Mouse (Mus musculus) hindbrain, embryonic 11.5 days (tissue): Measurements from ENCODE around the gene Tcam1. TPM values are rescaled to one million over a fixed set of nuclear protein-coding genes. Genes with fewer than 3 reads are reported as not detected.

Experiments used
- ATAC-seq: fragments of 200-750 bp; cut with Nextera tagmentation; 2 replicates; pipeline ENCODE4 v1.8.0; 2017; ENCODE audit warnings: mild to moderate bottlenecking, moderate TSS enrichment, moderate library complexity; ENCODE audit not compliant: low FRiP score
- DNase-seq: peaks from one replicate; pipeline ENCODE4 v3.0.0-alpha.2; 2015; ENCODE audit warnings: low spot score
- H3K27ac ChIP-seq: fragments of 300-500 bp; sonication (generic); 2 replicates; pipeline ENCODE4 v1.5.1; 2014; ENCODE audit warnings: mild to moderate bottlenecking, low read depth, low read length
- H3K27me3 ChIP-seq: fragments of 300-500 bp; sonication (generic); 2 replicates; pipeline ENCODE4 v1.6.1; 2014; ENCODE audit warnings: mild to moderate bottlenecking, low read length, moderate library complexity, mixed read lengths; ENCODE audit not compliant: control insufficient read depth, insufficient read depth
- H3K36me3 ChIP-seq: fragments of 300-500 bp; sonication (generic); 2 replicates; pipeline ENCODE4 v1.6.1; 2014; ENCODE audit warnings: mild to moderate bottlenecking, low read length, moderate library complexity, mixed read lengths; ENCODE audit not compliant: control insufficient read depth, insufficient read depth
- H3K4me1 ChIP-seq: fragments of 300-500 bp; sonication (generic); replicated peaks from 2 replicates; pipeline ENCODE4 v1.6.1; 2014; ENCODE audit warnings: low read length, mixed read lengths; ENCODE audit not compliant: control insufficient read depth, insufficient read depth
- H3K4me2 ChIP-seq: fragments of 300-500 bp; sonication (generic); replicated peaks from 2 replicates; pipeline ENCODE4 v1.6.1; 2014; ENCODE audit warnings: mild to moderate bottlenecking, low read depth, low read length
- H3K4me3 ChIP-seq: fragments of 300-500 bp; sonication (generic); 2 replicates; pipeline ENCODE4 v1.5.1; 2014; ENCODE audit warnings: low read depth, low read length
- H3K9ac ChIP-seq: fragments of 300-500 bp; sonication (generic); 2 replicates; pipeline ENCODE4 v1.6.1; 2014; ENCODE audit warnings: low read depth, low read length
- H3K9me3 ChIP-seq: fragments of 300-500 bp; sonication (generic); 2 replicates; pipeline ENCODE4 v1.6.1; 2016; ENCODE audit warnings: low read length; ENCODE audit not compliant: control insufficient read depth
- WGBS: fragments of 180-500 bp; shearing (Covaris S2); extraction: QIAGEN DNeasy Blood & Tissue Kit; methylation state at CpG from one replicate; pipeline ENCODE4 v1.1.7; 2014; 5-methylcytosine and 5-hydroxymethylcytosine counted together
- polyA plus RNA-seq: library from polyadenylated mRNA; unstranded; fragments of >200 nt; fragmentation: Nextera tagmentation; extraction: Ambion mirVana; gene quantifications from 2 replicates; pipeline ENCODE4 v1.2.1, GENCODE M21; 2014

Tcam1 gene
- polyA plus RNA-seq, 1 experiment from 2014 or later: 0.08 TPM

- Histone ChIP-seq H3K9ac (no peak overlapping the region), H3K9me3 (no peaks in the 10 kb centered on the region), H3K27me3 (no peaks in the 10 kb centered on the region), H3K4me2 (no peak overlapping the region), H3K27ac (no peak overlapping the region), H3K4me3 (no peak overlapping the region), H3K36me3 (no peaks in the 10 kb centered on the region), H3K4me1 (no peaks in the 10 kb centered on the region)
- peak; percentile 85 for DNase-seq
- no peak for ATAC-seq
- WGBS: 23% methylated on average over 2 of the region's 2 CpGs
Measured at GRCm38 (mm10) chr11:106302634-106303033, 26.2 kb downstream of the Tcam1 start.

- Histone ChIP-seq H3K9me3 (no peaks in the 10 kb centered on the region), H3K4me3 (no peak overlapping the region), H3K4me2 (no peak overlapping the region), H3K4me1 (no peaks in the 10 kb centered on the region), H3K36me3 (no peaks in the 10 kb centered on the region), H3K9ac (no peak overlapping the region), H3K27me3 (no peaks in the 10 kb centered on the region), H3K27ac (no peak overlapping the region)
- ATAC-seq (no peak), DNase-seq (no peak)
- WGBS: 79% methylated on average over 10 of the region's 10 CpGs
Measured at GRCm38 (mm10) chr11:106305348-106306064, 29.0 kb downstream of the Tcam1 start.

GRCm38 (mm10) chr11:106306065-106306385 lies 29.6 kb downstream of the Tcam1 start:
- H3K9ac ChIP-seq: no peak overlapping the region
- no peak for DNase-seq
- 89% methylated on average over 3 of the region's 3 CpGs for WGBS
- no peak overlapping the region for H3K4me3 ChIP-seq
- H3K27me3 ChIP-seq: no peaks in the 10 kb centered on the region
- H3K27ac ChIP-seq: no peak overlapping the region
- no peak overlapping the region for H3K4me2 ChIP-seq
- no peaks in the 10 kb centered on the region for H3K4me1 ChIP-seq
- H3K36me3 ChIP-seq: no peaks in the 10 kb centered on the region
- H3K9me3 ChIP-seq: no peaks in the 10 kb centered on the region
- no peak for ATAC-seq

DNA sequence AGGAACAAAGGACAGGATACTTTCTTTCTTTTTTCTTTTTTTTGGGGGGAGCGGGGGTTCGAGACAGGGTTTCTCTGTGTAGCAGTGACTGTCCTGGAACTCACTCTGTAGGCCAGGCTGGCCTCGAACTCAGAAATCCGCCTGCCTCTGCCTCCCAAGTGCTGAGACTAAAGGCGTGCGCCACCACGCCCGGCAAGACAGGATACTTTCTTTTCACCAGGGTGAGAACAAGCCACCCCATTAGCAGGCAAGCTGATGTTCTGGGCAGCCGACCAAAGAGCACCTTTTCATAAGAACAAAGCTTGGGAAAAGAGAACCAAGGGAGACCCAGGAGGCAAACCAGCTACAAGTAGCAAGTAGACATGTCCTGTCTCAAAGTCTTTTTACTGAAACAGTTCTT lies 30.3 kb downstream of the Tcam1 start:
- Histone ChIP-seq H3K4me2 (no peak overlapping the region), H3K4me3 (no peak overlapping the region), H3K4me1 (no peaks in the 10 kb centered on the region), H3K27me3 (no peaks in the 10 kb centered on the region), H3K9me3 (no peaks in the 10 kb centered on the region), H3K27ac (no peak overlapping the region), H3K9ac (no peak overlapping the region), H3K36me3 (no peaks in the 10 kb centered on the region)
- ATAC-seq (no peak), DNase-seq (no peak)
- 83% methylated on average over 9 of the region's 9 CpGs for WGBS

- ATAC-seq: no peak
- H3K4me3 ChIP-seq: no peak overlapping the region
- no peak overlapping the region for H3K9ac ChIP-seq
- no peaks in the 10 kb centered on the region for H3K27me3 ChIP-seq
- no peaks in the 10 kb centered on the region for H3K9me3 ChIP-seq
- DNase-seq: no peak
- H3K27ac ChIP-seq: no peak overlapping the region
- no peaks in the 10 kb centered on the region for H3K4me1 ChIP-seq
- no peaks in the 10 kb centered on the region for H3K36me3 ChIP-seq
- WGBS: 82% methylated on average over 5 of the region's 5 CpGs
- H3K4me2 ChIP-seq: no peak overlapping the region
Measured at GRCm38 (mm10) chr11:106307432-106307831, 31.0 kb downstream of the Tcam1 start.

- Histone ChIP-seq H3K9me3 (no peaks in the 10 kb centered on the region), H3K4me3 (no peak overlapping the region), H3K27ac (no peak overlapping the region), H3K4me2 (no peak overlapping the region), H3K9ac (no peak overlapping the region), H3K27me3 (no peaks in the 10 kb centered on the region), H3K4me1 (no peaks in the 10 kb centered on the region), H3K36me3 (no peaks in the 10 kb centered on the region)
- no peak for DNase-seq
- WGBS: 79% methylated on average over 11 of the region's 11 CpGs
- ATAC-seq: no peak
Measured at GRCm38 (mm10) chr11:106308162-106308561, 31.7 kb downstream of the Tcam1 start.

- WGBS: 78% methylated on average over 5 of the region's 5 CpGs
- no peak for DNase-seq
- no peak overlapping the region for H3K4me3 ChIP-seq
- H3K27ac ChIP-seq: no peak overlapping the region
- no peak for ATAC-seq
- no peaks in the 10 kb centered on the region for H3K27me3 ChIP-seq
- no peak overlapping the region for H3K4me2 ChIP-seq
- H3K36me3 ChIP-seq: no peaks in the 10 kb centered on the region
- no peaks in the 10 kb centered on the region for H3K4me1 ChIP-seq
- H3K9me3 ChIP-seq: no peaks in the 10 kb centered on the region
- no peak overlapping the region for H3K9ac ChIP-seq
Measured at GRCm38 (mm10) chr11:106310123-106310522, 33.7 kb downstream of the Tcam1 start.

DNA sequence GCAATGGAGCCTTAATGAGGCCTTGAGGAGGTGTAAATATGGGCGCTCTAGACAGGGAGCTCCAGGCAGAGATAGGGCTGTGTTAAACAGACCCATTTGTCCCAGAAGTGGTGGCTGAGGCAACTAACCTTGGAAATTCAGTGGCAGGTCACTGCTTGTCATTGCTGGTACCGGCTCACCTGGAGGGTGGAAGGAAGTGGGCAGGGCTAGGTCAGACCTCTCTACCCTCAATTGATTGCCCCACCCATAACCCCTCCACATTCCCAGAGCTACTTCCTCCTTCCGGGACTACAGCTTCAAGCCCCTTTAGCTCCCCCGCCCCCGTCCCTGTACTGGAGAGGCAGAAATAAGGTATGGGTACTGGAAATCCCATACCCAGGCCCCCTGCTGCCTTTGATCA lies 37.1 kb downstream of the Tcam1 start:
- Histone ChIP-seq H3K9ac (no peak overlapping the region), H3K36me3 (no peaks in the 10 kb centered on the region), H3K4me3 (no peak overlapping the region), H3K4me2 (no peak overlapping the region), H3K27me3 (no peaks in the 10 kb centered on the region), H3K9me3 (no peaks in the 10 kb centered on the region), H3K4me1 (no peaks in the 10 kb centered on the region), H3K27ac (no peak overlapping the region)
- DNase-seq (no peak), ATAC-seq (no peak)
- 66% methylated on average over 5 of the region's 5 CpGs for WGBS

GRCm38 (mm10) chr11:106314333-106314812 lies 37.9 kb downstream of the Tcam1 start, which contains the start of gene Cd79b:
TSS of gene Cd79b (minus strand) at chr11:106314762.
- Histone ChIP-seq H3K9ac (no peak within 1 kb of the TSS), H3K4me1 (no peaks in the 10 kb centered on the region), H3K4me2 (no peak within 1 kb of the TSS), H3K4me3 (no peak within 1 kb of the TSS), H3K9me3 (no peaks in the 10 kb centered on the region), H3K27me3 (no peaks in the 10 kb centered on the region), H3K36me3 (no peaks in the 10 kb centered on the region), H3K27ac (no peak within 1 kb of the TSS)
- 75% methylated on average over 9 of the region's 9 CpGs for WGBS
- ATAC-seq: no peak
- no peak for DNase-seq
